ENCODE assay signal across 8 mouse cellular contexts in genomic region chrX:47985000-47985619, GRCm38 (mm10). TPM values are rescaled to one million over a fixed set of nuclear protein-coding genes. Genes with fewer than 3 reads are reported as not detected.
DNase-seq lines count a peak whose midpoint lies in the region; ATAC-seq and TF ChIP-seq lines count a peak whose summit lies in the region.

No protein-coding gene starts in this region.

- no peak overlapping the region; the same call in 1 of the 2 replicates for H3K27ac ChIP-seq in heart, adult 2 months
- H3K27ac ChIP-seq in kidney, adult 2 months (ENCODE audit: insufficient read depth, low read depth, low read length) = no peak overlapping the region
- H3K27ac ChIP-seq in limb, embryonic 15.5 days = no peak overlapping the region
- no peak overlapping the region for H3K27ac ChIP-seq in midbrain, postnatal 0 days (ENCODE audit: low read depth, low read length)

- H3K4me3 ChIP-seq in heart, adult 2 months = no peak overlapping the region
- no peak overlapping the region for H3K4me3 ChIP-seq in kidney, adult 2 months (ENCODE audit: insufficient read depth, low read depth, low read length)
- H3K4me3 ChIP-seq in limb, embryonic 15.5 days = peak overlapping the region; percentile 20; the same call in 1 of the 2 replicates
- H3K4me3 ChIP-seq in midbrain, postnatal 0 days (ENCODE audit: low read depth, low read length) = peak overlapping the region; percentile 18; the same call in 1 of the 2 replicates

- H3K27me3 ChIP-seq in heart, adult 2 months (ENCODE audit: control insufficient read depth, insufficient read depth, low read length) = no peaks in the 10 kb centered on the region
- H3K27me3 ChIP-seq in kidney, adult 2 months (replicated peaks; ENCODE audit: control insufficient read depth, insufficient read depth, low read length) = no peaks in the 10 kb centered on the region
- no peaks in the 10 kb centered on the region for H3K27me3 ChIP-seq in limb, embryonic 15.5 days
- no peaks in the 10 kb centered on the region for H3K27me3 ChIP-seq in midbrain, postnatal 0 days (ENCODE audit: insufficient read depth, low read length)

- H3K79me2 ChIP-seq in heart, adult 2 months (replicated peaks; ENCODE audit: control insufficient read depth, insufficient read depth, low read length) = no peaks in the 10 kb centered on the region

- TF ChIP-seq EP300 in heart, adult 2 months (IDR thresholded peaks at IDR 0.05; ENCODE audit: insufficient read depth, low read depth, low read length) = no peak

- H3K4me1 ChIP-seq in heart, adult 2 months (ENCODE audit: control insufficient read depth, insufficient read depth, low read length) = peaks cover 2% of the 10 kb centered on the region; the same call in 1 of the 2 replicates
- no peaks in the 10 kb centered on the region for H3K4me1 ChIP-seq in kidney, adult 2 months (ENCODE audit: control insufficient read depth, insufficient read depth, low read length)
- no peaks in the 10 kb centered on the region for H3K4me1 ChIP-seq in limb, embryonic 15.5 days
- no peaks in the 10 kb centered on the region for H3K4me1 ChIP-seq in midbrain, postnatal 0 days (ENCODE audit: insufficient read depth, low read length)

- no peaks in the 10 kb centered on the region for H3K36me3 ChIP-seq in heart, adult 2 months (ENCODE audit: control insufficient read depth, insufficient read depth, low read length)
- no peaks in the 10 kb centered on the region for H3K36me3 ChIP-seq in kidney, adult 2 months (ENCODE audit: control insufficient read depth, insufficient read depth, low read length)
- no peaks in the 10 kb centered on the region for H3K36me3 ChIP-seq in limb, embryonic 15.5 days
- H3K36me3 ChIP-seq in midbrain, postnatal 0 days (ENCODE audit: insufficient read depth, low read length) = no peaks in the 10 kb centered on the region

- intact Hi-C loops in heart, adult 2 months (cut with DNase I) = loop anchor here (1.0 kb wide), 1 partner anchor 425 kb away; no protein-coding TSS in a partner anchor

- peak; percentile 82 for TF ChIP-seq CTCF in heart, adult 2 months (IDR thresholded peaks at IDR 0.05)
- TF ChIP-seq CTCF in kidney, adult 2 months (conservative IDR thresholded peaks at IDR 0.05; ENCODE audit: insufficient read depth, insufficient read length, low read depth, low read length) = peak; percentile 48
- peak; percentile 78 for TF ChIP-seq CTCF in midbrain, postnatal 0 days (IDR thresholded peaks at IDR 0.05)

- WGBS in heart, adult 2 months = 21% methylated on average over 19 of the region's 19 CpGs
- WGBS in kidney, adult 2 months = under 1% methylated on average over 19 of the region's 19 CpGs
- 20% methylated on average over 19 of the region's 19 CpGs for WGBS in limb, embryonic 15.5 days
- WGBS in midbrain, postnatal 0 days = 30% methylated on average over 19 of the region's 19 CpGs

- H3K9ac ChIP-seq in heart, adult 2 months (ENCODE audit: low read depth, low read length) = no peak overlapping the region
- H3K9ac ChIP-seq in limb, embryonic 15.5 days = no peak overlapping the region
- no peak overlapping the region for H3K9ac ChIP-seq in midbrain, postnatal 0 days (replicated peaks; ENCODE audit: low read length, poor library complexity, severe bottlenecking)

- H3K4me2 ChIP-seq in limb, embryonic 15.5 days = peak overlapping the region; percentile 24; the same call in 1 of the 2 replicates
- peak overlapping the region; percentile 38 for H3K4me2 ChIP-seq in midbrain, postnatal 0 days (ENCODE audit: low read depth, low read length, poor library complexity, severe bottlenecking)

- no peak for ATAC-seq in limb, embryonic 15.5 days (ENCODE audit: insufficient number of reproducible peaks, low FRiP score, low TSS enrichment, low read depth)
- ATAC-seq in midbrain, postnatal 0 days (ENCODE audit: low FRiP score) = no peak

- DNase-seq in A20 (ENCODE audit: low read depth, low spot score) (peak; percentile 65), ZHBTc4 (ENCODE audit: low read depth, low spot score) (peak; percentile 69)
- DNase-seq in embryo, embryonic 11 days = peak; percentile 75
- DNase-seq in heart, adult 2 months = peak in 1 of 2 experiments; percentile 39
- DNase-seq in kidney, adult 2 months = peak; percentile 68
- DNase-seq in midbrain, postnatal 0 days (ENCODE audit: low spot score) = peak; percentile 66
- DNase-seq in telencephalon, adult 2 months (ENCODE audit: low read depth, low spot score) = peak; percentile 33

- no peak for TF ChIP-seq POLR2A in heart, adult 2 months (IDR thresholded peaks at IDR 0.05; ENCODE audit: insufficient read depth, low read depth, low read length)
- no peak for TF ChIP-seq POLR2A in kidney, adult 2 months (IDR thresholded peaks at IDR 0.05; ENCODE audit: low read depth, low read length)

- no peaks in the 10 kb centered on the region for H3K9me3 ChIP-seq in limb, embryonic 15.5 days
- H3K9me3 ChIP-seq in midbrain, postnatal 0 days (ENCODE audit: low read length) = no peaks in the 10 kb centered on the region

RNA-seq across cellular contexts. Expression of gene Apln, which starts 49.5 kb away (rescaled TPM):
- total RNA-seq in heart, adult 2 months (2021) = 1 to 10 TPM; 6.6 to 8.2 TPM
- polyA plus RNA-seq in heart, adult 2 months (2012; rRNA removed) = 7.8 and 7.9 TPM in 2 replicates
- 8.1 and 10.8 TPM in 2 replicates for polyA plus RNA-seq in kidney, adult 2 months (2012; rRNA removed)
- polyA plus RNA-seq in limb, embryonic 15.5 days (2015; fragmentation: Nextera tagmentation; extraction: Ambion mirVana) = 11.6 and 12.1 TPM in 2 replicates
- total RNA-seq in midbrain, postnatal 0 days (2014; rRNA removed) = 5.9 and 9.2 TPM in 2 replicates
- polyA plus RNA-seq in midbrain, postnatal 0 days (2015; fragmentation: Nextera tagmentation; extraction: Ambion mirVana) = 1.0 and 1.3 TPM in 2 replicates

Comparison
In these comparisons a context has a peak if more than half of its experiments do, and no peak if none do; other contexts are left out.
1. H3K4me3 ChIP-seq: peak in limb, embryonic 15.5 days (single experiment) and midbrain, postnatal 0 days (single experiment); none in heart, adult 2 months (single experiment) and kidney, adult 2 months (single experiment).
2. Peak in every context shown above with its lines, with median percentiles within 50 percentile points of each other: CTCF ChIP-seq.